Mouse (Mus musculus): ENCODE measurements around the gene Eif4b.

Eif4b gene

DNA sequence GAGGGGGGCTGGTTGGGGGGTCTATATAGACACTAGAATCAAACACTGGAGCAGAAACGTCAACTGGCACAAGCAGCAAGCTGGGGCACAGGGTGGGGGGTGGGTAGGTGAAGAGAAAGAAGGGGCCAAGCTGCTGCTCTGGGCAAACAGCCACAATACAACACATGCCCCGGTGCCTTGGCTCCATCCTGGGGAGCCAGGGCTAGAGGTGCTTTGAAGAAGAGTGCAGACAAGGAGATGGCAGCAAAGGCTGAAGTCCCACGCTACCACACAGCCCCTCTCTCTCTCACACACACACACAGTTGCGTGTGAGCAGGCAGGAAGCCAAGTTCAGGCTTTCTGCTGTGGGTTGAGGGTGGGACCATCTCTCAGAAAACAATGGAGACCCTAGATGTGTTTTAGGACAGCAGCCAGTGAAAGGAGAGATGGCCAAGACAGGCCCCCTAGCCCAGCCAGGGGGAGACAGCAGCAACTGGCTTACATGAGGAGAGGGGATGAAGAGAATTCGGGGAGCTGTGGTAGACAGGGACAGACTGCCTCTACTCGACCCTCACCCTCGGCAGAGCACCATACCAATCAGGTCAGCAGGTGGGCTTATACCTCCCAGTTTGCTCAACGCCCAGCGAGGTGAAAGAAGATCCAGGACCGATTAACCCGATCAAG, 43.3 kb downstream of the Eif4b start:
- no peak for DNase-seq (ENCODE audit: low spot score)

DNA sequence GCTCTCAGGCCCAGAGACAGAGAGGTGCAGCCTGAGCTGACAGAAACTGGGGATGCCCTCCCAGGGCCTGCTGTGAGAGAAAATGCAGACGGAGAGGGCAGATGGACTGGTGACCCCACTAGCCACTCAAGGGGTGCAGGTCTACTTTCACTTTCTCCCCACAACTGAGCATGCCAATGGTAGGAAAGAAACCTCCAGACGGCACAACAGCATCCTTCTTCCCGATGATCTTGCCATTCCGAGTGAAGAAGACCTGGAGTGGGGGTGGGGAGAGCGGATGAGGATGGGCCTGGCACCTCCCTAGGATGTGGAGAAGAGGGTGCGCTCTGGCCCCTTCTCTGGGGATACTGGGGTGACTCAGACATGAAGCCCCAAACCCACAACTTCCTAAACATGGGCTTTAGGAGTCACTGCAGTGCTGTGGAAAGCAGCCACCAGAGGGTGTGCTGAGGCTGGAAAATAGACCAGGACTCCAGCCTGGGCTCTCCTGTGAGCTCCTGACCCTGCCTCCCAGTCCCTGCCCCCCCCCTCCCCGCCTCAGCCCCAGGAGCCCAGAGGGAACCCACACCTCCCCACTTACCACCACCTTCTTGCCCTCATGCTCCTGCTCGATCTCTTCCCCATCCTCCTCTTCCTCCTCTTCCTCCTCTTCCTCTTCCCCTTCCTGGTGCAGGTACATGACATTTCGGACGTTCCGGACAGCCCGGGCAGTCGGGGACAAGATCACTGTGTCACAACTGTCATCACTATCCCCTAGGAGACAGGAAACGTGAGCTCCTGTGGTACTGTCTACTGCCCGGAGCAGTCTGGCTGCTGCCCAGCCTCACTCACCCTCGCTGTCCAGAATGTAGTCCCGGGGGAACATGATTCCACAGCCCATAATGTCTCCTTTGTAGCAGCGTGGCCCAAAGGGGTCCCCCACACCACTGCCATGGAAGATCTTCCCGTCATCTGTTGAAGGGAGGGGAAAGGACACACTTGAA, 44.2 kb downstream of the Eif4b start:
- DNase-seq (ENCODE audit: low spot score): no peak

DNA sequence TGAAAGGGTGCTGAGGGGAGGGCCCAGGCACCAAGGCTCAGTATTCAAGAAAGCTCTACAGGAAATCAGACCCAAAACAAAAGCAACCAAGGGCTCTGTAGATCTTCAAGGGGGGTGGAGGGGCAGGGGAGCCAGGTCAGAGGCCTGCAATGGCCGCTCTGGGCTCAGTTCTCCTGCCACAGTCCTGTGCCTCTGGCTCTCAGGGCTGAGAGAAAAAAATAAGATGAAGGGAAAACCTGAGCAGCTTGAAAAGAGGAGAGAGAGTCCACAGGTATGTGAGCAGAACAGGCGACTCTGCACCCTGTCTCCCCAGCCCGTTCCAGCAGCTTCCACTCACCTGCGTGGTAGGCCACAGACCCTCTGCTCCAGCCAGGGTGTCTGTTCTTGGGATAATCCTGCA, 45.0 kb downstream of the Eif4b start:
- no peak for DNase-seq (ENCODE audit: low spot score)

DNA sequence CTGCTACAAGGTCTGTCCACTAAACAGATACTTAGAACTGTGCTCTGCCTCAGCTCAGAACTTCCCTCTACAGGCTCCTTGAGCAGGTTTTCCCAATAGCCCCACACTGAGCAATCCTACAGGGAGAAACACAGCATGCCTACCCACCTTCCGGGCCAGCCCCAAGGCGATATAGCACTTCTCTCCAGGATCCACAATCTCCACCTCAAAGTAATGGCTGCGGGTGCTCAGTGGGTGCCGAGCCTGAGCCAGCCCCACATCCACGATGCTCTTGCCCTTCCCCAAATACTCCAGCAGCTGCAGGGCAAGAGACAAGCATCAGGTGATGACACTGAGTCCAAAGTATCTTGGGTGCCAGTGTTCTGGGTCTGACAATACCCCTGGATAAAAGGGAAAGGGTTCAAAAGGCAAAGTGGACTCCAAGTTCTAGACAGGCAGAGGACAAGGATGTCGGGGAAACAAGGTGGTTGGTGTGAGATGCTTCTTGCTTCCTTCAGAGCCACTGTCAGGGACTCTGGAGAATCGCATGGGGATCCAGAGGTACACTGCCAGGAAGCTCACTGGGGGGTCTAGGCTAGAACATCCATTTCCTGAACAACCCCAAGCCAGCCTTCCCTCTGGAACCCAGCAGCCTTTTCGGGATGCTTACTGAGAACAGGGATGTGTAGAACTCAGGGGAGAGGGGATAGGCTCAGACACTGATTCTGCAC, 45.7 kb downstream of the Eif4b start:
- no peak for DNase-seq (ENCODE audit: low spot score)

DNA sequence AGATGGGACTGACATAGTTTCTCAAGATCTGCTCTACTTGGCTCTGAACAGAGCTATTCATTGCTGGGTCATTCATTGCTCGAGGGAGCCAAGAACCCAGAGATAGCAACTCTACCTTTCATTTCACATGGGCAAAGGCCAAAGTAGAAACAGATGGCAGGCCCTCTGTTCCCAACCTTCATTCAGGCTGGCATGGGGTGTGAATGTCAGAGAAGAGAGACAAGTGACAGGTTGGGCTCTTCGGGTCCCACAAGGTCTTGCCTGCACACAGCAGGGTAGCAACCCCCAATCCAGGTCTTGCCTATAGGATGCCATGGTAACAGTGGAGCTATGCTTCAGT, 46.2 kb downstream of the Eif4b start:
- no peak for DNase-seq (ENCODE audit: low spot score)

DNA sequence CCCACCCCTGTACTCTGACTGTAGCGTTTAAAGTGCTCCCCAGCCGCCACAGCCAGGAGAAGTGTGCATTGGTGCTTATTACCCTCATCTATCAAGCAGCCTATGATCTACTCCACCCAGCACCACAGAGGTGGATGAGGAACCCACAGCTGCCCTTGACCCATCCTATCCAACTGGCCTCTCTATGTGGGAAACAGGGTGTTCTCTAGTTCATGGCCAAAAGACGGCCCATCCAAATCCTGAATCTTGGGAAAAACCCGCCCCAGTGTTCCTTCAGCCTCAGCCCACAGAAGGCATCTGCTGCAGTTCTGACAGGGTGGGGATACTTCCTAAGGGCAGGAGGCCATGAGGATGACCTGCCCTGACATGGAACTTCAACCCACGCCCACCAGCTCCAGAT, 47.0 kb downstream of the Eif4b start:
- no peak for DNase-seq (ENCODE audit: low spot score)

DNA sequence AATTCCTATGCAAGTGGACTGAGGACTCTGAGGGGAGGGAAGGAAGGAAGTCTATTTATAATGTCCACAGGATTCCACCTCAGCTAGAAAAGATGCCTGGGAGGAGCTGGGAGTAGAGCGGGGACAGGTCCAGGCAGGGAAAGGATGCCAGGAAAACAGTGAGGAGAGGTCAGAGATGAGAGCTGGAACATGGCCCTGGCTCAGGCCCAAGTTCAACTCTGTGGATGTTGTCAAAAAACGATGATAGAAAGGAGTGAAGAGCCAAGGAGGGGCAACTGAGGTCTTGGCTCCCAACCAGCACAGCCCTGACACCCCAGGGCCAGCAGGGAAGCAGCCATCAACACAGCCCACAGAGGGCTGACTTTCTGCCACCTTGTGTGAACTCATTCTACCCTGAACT, 52.7 kb downstream of the Eif4b start:
- DNase-seq (ENCODE audit: low spot score): no peak

DNA sequence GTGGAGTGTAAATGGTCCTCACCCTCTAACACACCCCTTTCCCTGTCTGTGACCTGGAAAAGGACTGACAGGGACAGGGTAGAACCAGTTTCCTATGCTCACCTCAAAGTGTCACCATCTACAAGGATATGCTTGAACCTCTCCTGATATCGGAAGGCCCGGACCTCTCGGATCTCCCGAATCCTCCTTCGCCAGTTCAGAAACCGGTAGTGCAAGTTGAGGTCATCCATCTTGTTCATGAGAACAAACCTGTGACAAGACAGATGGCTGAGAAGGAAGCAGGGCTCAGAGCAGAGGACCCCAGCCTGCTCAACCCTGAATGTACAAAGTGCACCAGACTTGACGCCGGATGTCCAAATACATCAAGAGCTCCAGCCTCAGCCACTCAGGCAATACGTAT, 59.7 kb downstream of the Eif4b start:
- DNase-seq (ENCODE audit: low spot score): no peak

DNA sequence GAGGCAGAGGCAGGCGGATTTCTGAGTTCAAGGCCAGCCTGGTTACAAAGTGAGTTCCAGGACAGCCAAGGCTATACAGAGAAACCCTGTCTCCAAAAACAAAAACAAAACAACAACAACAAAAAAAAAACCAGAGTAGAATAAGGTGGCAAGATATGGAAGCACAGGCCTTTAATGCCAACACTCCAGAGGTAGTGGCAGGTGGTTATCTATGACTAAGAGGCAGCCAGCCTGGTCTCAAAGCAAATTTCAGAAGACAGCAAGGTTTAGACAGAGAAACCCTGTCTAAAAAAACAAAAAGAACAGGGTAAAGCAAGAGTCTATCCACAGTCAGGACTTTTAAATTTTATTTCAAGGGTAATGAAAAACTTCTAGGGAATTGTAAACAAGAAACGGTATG, 61.1 kb downstream of the Eif4b start:
- DNase-seq (ENCODE audit: low spot score): no peak

DNA sequence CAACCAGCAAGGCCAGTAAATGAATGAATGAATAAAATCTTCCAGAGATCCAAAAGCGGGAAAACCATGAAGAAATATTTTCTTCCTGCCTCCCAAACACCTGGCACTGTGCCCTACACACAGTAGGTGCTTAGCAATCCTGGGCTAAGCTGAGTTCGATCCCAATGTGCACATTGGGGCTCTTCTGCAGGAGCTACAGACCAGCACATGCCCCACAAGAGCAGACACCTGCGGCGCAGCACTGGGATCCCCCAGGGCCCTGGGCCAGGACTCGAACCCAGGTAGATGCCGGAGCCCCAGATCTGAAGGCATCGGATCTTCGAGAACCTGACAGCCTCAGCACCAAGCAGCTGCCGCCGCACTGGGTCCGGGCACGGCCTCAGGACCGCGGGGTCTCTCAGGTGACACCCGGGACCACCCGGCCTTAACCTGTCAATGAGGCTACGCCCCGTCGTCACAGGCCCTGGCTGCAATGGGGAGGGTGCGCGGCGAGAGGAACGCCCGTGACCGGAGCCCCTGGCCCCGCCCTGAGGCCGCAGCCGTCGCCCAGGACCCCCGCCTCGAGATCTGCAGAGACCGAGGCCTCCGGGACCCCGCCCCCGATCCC, 62.1 kb downstream of the Eif4b start:
- DNase-seq (ENCODE audit: low spot score): no peak

DNA sequence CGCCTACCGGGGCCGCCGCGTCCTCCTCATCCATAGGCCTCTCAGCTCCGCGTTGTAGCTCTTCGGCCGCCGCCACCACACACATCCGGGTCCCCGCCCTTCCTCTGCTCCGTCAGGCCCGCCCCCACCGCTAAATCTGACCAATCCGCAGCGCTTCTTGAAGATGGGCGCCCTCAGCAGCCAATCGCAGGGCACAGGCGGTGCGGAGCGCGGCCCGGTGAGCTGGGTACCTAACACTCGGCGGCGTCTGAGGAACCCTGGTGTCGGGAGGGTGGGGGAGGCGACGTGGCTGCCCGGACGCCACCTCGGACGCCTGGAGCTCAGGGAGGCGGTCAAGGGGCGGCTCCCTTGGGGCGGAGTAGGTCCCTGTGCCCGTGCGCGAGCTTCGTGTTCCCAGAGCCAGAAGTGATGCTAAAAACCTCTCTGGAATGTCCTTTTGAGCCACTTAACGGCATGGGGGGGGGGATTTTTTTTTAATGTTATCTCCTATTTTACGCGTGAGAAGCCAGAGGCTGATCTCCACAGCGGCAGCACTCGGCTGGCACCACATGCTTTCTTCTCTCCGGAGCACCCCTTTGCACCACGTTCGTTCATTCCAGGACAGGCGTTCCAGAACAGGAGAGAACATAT, 62.7 kb downstream of the Eif4b start, which contains the start of gene Spryd3:
Spryd3 (minus strand) TSS at position 106 of the 630 bp plus-strand sequence.
- DNase-seq (ENCODE audit: low spot score): peak; percentile 97

DNA sequence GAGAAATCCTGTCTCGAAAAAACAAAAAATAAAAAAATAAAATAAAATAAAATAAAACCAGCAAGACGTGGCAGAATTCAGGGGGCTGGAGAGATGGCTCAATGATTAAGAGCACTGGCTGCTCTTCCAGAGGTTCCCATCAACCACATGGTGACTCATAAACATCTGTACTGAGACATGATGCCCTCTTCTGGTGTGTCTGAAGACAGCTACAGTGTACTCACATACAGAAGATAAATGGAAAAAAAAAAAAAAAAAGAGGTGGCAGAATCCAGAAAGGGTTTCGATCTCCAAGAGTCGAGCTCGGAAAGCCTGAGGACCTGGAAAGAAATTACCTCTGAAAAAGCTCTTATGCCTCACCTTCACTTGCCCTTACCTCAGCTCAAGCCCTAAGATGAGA, 67.5 kb downstream of the Eif4b start:
- no peak for DNase-seq (ENCODE audit: low spot score)

DNA sequence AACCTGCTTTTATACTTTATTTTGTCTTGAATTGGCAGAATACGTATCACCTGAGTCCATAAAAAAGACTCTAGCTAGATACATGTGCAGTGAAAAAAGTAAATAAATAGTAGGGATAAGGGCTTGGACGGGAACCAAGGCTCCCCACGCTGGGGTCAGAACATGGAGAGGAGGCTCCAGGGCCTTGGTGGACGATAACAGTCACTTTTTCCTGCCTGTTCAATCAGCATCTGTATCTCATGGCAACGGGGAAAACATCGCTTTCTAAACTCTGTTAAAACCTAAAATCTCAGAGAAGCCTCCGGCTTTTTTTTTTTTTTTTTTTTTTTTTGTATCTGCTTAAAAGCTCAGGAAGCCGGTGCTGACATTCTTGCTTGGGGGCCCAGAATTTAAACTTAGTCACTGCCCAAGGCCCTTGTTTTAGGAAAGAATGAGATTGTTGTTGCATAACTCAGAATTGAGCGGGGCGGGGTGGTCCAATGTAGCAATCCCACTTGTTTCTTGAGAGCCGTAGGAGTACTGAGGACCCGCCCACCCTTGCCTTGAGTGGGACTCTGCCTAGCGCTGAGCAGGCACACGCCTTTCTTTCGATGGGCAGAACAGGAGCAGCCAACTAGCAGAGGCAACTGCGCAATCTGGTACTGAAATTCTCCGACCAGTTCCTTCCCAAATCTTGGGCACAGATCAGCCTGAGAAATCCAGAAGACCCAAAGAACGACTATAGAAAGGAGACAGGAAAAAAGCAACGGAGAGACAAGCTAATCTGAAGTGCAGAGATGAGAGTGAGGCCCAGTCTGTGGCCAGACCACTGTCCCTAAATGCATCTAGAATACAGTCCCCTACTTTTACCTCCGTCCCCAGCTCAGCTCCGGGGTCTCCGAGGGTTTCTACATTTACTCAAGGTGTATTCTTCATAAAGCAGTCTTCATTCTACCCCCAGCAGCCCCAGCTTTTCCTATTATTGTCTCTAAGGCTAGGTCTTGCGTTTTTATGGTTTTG, 69.6 kb downstream of the Eif4b start:
- DNase-seq (ENCODE audit: low spot score): peak; percentile 35

DNA sequence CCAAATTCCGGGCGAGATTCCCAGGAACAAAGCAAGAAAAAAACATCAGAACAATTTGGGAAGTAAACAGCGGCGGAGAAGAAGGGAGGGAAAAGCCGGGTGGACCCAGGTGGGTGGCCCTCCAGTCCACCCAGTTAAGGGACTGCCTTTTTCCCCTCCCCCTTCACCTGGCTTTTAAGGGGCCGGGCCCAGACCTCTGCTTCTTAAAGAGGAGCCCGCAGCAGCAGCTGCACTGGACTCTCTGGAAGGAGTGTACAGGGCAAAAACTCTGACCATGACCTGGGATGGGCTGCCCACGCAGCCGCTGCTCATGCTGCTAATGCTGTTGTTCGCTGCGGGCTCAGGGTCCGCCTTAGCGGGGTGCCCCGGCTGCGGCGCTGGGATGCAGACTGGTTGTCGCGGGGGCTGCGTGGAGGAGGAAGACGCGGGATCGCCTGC, 70.7 kb downstream of the Eif4b start, which contains the start of gene Igfbp6:
Igfbp6 (plus strand) TSS at position 89 of the 438 bp plus-strand sequence.
- DNase-seq (ENCODE audit: low spot score): peak; percentile 34

DNA sequence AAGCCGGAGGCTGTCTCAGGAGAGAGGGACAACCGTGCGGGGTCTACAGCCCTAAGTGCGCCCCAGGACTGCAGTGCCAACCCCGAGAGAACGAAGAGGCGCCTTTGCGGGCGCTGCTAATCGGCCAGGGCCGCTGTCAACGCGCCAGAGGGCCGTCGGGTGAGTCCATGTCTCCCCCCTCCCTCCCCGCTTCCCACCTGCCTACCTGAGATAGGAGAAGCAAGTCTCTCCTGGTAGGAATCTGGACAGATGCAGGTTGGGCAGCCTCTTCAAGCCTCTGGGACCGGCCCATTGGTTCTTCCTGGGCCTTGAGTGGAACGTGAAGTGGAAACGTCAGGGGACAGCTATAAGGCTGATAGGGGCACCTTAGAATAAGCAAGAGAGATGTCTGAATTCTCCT, 71.2 kb downstream of the Eif4b start:
- DNase-seq (ENCODE audit: low spot score): no peak

DNA sequence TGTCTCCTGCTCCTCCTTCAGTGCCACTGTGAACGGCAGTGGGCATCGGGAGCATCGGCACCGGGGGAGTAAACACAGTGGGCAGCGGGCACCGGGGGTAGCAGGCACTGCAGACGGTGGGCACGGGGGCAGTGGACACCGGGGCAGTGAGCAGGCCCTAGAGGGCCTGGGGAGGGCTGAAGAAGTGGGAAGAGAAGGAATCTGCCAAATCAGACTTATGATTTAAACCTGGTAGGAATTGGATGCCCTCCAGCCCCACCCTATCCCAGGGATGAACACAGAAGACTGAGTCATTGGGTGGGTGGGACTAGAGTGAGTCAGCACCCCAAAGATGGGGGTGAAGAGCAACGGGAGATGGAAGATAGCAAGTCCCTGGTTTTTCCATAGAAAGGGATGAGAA, 71.8 kb downstream of the Eif4b start:
- peak; percentile 62 for DNase-seq (ENCODE audit: low spot score)

DNA sequence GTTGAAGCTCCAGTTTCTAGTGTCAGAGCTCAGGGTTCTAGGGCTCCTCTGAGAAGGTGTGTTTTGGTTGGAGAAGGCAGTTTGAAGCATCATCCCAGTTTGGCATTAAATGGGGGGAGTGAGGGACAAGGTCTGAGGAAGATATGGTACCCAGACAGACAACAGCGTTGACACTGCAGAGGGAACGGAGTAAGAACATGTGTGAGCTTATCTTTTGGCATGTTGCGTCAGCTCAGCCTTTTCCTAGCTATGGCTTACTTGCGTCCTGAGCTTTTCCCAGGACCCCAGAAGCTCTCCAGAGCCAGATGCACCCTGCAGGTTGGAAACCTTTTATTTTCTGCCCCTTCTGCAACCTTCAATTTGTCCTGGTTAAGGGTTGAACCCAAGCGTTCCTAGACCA, 72.5 kb downstream of the Eif4b start:
- DNase-seq (ENCODE audit: low spot score): no peak

Measured in urinary bladder, postnatal 25 days (tissue).